Mouse (Mus musculus) adrenal gland, adult 2 months (tissue): ENCODE data around the gene Aplf. TPM values are rescaled to one million over a fixed set of nuclear protein-coding genes. Genes with fewer than 3 reads are reported as not detected.
"Not testable (repeated sequence)": the region's sequence is repeated elsewhere in the genome, so short reads cannot be mapped to it uniquely, and the experiment has no call there.

Experiments used
- DNase-seq: peaks from one replicate; pipeline ENCODE4 v3.0.0; 2021
- long read RNA-seq: library from polyadenylated mRNA; stranded (forward); transcript quantifications from one replicate; pipeline ENCODE4 v2.0.0, GENCODE M21; 2021
- polyA plus RNA-seq: library from polyadenylated mRNA; depleted of rRNA; stranded (reverse); fragments of >200 nt; gene quantifications from 2 replicates; pipeline ENCODE4 v1.2.3, GENCODE M21; 2012; rRNA removed
- total RNA-seq, 2 experiments: library from RNA; stranded (reverse); gene quantifications; 2 replicates each; pipeline ENCODE4 v1.2.3; 2021

Aplf gene
- 1 to 10 TPM; 5.5 to 7.4 TPM for total RNA-seq
- polyA plus RNA-seq = 2.5 and 3.7 TPM in 2 replicates
- long read RNA-seq, partial matches to known transcripts = 3 of 3 reads
- long read RNA-seq, other reads (novel, unspliced or antisense) = 0 of 3 reads

DNA sequence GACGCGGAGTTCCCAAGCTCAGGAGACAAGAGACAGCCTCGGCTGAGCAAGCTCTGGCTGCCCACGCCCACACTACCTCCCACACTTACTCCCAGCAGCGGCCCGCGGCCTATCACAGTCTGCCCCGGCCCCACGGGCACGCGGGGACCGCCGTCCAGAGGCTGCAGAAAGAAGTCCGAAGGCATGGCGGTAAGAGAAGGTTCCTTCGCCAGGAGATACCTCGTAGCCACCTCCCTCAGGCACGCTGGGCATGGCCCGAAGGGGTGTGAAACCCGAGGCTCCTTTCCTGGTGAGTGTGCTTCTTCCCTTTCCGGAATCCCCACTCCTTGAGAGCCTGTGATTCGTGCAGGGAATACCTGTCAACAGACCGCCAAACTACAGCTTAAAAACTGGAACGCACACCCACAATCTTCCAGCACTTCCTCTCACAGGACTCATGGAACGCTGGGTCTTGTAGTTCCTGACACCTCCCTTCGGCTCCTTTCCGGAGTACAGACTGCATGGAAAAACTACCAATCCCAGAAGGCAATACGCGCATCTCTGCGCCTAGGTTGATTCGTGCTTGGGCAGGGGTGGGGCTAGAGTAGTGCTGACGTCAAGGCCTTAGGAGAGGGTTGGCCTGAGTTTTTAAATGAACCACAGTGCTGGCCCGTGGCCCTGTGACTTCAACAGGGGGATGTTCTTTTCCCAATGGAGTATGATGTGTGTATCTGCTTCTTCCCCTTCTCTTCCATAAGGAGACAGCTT is at the start of gene Aplf:
Gene Aplf (minus strand): TSS at position 423 of the 747 bp plus-strand sequence.
- peak; percentile 93 for DNase-seq

DNA sequence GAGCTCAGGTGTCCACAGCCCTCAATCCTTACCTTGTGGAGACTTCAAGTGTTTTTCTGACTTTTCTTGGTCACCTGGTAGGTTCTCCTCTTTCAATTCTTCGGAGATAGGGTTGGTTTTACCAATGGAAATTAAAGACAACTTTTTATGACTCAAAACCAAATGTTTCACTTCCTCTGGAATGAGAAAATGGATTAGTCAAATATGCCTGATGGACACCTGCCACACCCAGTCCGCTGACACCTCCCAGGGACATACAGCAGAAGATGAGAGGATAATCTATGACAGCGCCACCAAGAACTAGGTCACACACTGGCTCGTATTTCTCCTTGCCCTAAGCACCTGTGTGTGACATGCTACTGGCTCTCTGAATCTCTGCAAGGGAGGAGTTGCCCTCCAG is 42.1 kb upstream of the Aplf start:
- DNase-seq = no peak

DNA sequence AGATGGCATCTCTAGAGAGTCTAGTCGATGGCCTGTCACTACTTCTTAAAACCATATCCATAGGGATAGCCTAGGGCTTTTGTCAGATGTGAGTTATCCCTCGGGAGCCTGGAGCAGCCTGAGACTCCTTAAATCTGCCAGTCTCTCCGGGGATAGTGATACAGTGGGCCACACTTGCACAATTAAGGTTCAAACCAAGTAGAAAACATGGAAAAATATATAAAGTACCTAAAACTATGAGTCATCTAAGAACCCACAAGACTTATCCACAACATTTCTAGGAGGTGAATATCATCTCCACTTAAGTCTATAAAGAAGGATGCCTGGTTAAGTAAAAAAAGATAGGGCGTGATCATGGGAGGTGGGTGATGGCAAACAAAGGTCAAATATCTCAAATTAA is 40.3 kb upstream of the Aplf start:
- no peak for DNase-seq

DNA sequence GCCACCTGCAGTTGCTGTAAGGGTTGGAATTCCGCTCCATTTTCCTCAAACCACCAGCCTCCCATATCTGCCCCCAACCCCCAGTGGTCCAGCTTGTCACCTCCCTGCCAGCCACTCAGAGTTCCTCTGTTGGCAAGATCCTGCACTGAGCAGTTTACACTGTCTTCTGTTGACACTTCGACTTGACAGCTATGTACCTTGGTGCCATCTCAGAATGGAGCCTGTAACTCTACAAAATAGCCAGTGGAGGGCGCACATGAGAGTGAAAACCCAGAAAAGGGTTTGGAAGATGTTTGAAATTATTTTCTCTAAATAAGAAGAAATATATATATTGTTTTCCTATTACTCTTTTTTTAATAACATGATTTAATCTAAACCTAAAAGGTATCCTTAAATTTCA is 34.3 kb upstream of the Aplf start:
- DNase-seq = no peak

DNA sequence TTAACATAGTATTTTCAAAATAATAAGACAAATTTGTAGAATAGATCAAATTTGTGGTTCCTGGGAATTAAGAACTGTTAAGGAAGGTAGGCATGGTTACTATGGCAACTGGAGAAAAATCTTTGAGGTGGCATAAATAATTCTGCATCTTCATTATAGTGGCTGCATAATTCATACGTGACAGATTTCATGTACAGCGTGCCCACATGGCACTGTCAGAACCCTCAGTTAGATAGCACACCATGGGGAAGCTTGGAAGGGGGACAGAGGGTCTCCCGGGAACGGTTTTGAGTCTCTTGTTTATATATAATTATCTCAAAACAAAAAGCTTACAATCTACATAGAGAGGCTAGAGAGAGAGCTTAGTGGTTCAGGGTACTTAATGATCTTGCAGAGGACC is 24.6 kb upstream of the Aplf start:
- no peak for DNase-seq

DNA sequence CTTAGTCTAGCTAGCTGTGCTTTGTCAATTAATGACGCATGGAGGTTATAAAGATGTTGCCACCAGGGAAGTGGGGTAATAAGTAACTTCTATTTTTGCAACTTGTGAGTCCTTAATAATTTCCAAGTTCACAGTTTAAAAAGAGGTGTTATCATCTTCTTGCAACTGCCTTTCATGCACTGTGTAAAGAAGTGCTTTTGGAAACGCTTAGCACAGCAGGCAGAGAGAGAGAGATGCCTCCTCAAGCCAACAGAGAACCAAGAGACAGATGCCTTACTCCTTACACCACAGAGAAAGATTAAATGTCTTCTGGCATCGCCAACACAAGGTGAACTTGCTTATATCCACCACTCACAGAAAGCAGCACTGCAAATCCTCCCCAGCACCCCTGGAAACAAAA is 24.0 kb upstream of the Aplf start:
- DNase-seq = no peak

DNA sequence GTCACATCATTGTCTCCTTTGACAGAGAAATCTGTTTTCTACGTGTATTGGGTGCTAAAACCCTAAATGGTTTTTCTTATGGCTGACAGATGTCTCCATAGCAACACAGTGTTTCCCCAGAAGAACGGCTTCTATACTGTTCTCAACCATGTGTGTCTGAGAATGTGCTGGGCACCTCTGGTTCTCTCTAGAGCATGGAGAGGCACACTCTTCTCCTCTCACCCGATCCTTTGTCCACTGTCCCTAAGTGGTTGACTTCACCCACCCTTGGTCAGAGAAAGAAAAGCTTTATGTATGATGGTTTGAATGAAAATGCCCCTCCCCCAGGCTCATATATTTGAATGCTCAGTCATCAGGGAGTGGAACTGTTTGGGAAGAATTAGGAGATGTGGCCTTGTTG is 8.4 kb upstream of the Aplf start:
- DNase-seq = no peak

DNA sequence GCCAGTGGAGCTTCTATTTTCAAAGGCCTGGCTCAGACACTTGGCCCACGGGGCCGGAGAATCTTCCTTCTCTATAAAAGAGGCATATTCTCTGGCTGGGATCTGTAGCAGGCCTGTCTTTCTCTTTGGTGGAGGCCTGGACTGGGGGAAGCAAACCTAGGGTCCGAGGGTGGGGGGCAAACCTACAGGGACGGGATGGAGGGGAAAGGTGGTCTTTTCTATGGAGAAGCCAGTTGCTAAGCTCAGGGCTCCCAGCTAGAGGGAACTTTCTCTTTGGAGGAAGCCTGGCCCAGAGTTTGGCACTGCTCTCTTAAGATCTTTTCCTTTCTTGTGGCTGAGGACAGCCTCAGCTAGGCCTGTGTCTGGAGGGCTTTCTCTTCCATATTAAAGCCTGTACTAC is 668 bp upstream of the Aplf start:
- no peak for DNase-seq

DNA sequence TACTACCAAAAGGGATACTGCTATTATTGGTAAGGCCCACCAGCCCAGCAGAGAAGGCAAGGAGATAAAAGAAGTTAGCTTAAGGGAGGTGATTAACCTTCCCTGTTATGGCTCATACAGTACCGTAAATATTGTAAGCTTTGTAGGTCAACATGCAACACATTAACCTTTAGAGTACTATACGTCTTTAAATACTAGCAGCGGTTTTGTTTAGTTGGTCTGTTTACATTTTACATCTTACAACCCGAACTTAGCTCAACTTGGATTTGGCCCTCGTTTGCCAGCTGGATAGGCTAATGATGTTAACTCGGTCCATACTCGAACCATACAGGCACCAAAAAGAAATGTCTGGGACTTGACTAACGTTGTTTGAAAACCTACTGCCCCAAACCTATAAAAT is 640 bp downstream of the Aplf start:
- DNase-seq = no peak

DNA sequence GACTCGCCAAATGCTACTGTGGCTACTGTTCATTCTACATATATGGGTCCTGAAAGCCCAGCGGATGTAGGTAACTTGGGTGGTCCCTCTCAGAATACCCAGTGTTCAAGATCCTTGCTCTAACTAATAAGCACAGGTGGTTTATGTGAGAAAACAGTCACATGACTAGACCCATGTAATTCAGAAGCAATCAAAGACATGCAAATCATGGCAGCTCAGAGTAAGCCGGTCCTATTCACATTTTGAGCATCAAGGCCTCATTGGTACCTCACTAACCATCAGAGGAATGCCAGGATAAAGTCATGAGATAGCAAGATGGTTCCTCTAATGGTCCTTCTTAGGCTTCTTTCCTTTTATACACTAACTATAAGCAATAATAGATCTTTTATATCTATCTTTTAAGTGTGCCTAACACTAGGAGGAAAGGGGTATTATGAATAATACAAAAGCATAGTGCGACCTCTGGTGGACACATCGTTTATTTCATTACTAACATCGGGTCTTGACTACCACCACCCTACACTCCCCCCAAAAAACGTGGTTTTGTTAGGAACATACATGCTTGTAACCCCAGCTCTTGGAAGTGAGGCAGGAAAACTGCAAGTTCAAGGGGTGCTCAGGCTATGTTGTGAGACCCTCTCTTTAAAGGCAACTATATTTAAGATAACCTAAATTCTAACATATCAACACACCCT is 2.0 kb downstream of the Aplf start:
- DNase-seq = peak; percentile 16

DNA sequence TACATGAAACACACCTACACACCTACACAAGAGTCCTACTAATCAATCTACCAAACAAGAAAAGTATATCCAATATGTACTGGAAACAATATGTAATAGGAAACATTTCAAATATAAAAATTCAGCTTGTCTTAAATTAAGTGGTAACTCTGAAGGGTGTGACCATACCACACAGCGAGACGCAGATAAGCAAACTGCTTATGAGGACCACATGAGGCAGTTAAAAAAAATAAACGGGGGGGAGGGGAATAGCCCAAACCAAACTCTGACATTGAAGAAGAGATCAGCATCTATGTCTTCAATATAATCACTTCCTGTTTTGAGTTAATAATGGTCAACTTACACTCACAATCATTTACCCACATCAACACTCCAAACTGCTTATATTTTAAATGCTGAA is 3.3 kb downstream of the Aplf start:
- DNase-seq = no peak

DNA sequence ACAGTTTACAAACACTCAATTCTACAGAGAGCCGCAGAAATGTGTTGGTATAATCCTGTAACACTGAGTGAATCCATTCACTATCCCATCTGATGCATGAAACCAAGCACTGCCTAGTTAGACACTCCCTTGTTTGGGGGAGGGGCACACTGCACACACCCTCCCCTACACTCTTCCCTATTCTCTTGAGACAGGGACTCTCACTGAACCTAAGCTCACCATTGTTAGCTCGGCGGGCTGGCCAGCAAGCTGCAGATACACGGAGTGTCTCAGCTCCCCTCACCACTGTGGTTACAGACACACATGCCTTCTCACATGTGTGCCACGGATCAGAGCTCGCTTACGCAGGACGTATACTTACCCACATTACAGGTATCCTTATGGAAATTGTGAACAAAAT is 4.2 kb downstream of the Aplf start:
- DNase-seq = no peak

DNA sequence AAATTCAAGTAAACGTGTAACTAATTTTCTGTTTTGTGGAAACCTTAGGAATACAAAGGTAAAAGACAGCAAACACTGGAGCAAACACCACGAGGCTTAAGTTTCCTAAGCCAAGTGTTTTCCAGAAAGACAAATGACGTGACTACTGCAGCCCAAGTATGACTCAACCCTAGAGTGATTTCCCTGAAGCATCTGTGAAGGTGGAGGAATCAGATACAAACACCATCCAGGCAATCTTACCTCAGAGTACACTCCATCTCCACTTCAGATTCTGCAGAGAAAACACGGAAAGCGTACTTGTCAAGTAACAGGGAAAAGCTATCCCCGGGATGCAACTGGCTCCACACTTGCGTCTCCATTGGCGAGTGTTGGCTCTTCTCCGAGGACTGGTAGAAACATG is 8.5 kb downstream of the Aplf start:
- no peak for DNase-seq

DNA sequence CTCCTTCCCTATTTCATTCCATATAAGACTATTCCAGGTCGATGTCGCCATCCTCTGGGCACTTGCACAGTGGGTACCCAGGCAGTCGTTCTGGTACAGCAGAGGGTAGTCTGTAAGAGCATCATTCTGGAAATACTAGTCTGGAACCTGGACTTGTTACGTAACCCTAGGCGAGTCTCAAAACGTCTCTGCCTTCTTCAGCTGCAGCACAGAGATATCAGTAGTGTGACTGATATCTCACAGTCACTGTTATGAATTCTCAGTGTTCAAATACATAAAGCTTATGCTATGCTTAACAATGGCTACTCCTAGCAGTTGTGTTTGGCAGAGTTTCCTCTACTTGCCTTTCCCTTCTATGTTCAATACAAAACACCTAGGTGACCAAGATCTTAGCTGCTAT is 9.8 kb downstream of the Aplf start:
- no peak for DNase-seq

DNA sequence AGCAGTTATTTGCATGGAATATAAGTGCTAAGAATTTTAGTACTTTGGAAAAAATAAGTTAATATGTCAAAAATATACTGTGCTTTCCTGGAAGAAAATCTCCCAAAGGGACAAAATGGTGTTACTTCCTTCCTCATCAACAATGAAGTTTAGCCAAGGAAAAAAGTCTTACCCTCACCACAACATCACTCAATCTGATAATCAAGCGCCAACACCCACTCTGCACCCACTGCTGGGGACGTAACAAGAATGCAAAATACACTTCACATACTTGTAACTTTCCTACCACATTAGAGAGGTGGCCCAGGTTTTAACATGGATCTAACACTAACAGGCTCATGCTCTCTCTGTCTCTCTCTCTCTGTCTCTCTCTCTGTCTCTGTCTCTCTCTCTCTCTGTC is 10.3 kb downstream of the Aplf start:
- DNase-seq = no peak

DNA sequence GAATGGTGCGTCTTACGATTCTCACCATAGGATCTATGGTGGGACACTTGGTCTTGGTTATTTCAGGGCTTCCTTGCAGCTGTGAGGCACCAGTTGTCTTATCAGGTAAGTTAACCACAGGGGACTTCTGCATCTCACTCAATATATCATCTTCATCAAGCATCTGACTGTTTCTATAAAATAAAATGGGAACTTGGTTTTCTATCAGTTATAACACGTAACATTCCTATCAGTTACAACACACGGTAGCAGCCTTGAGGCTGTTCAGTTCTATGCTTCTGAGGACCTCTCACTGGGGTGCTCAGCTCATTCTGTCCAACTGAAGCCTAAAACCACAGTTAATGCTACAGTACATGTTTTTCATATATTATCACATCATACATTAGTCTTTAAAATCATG is 13.2 kb downstream of the Aplf start:
- DNase-seq = no peak

DNA sequence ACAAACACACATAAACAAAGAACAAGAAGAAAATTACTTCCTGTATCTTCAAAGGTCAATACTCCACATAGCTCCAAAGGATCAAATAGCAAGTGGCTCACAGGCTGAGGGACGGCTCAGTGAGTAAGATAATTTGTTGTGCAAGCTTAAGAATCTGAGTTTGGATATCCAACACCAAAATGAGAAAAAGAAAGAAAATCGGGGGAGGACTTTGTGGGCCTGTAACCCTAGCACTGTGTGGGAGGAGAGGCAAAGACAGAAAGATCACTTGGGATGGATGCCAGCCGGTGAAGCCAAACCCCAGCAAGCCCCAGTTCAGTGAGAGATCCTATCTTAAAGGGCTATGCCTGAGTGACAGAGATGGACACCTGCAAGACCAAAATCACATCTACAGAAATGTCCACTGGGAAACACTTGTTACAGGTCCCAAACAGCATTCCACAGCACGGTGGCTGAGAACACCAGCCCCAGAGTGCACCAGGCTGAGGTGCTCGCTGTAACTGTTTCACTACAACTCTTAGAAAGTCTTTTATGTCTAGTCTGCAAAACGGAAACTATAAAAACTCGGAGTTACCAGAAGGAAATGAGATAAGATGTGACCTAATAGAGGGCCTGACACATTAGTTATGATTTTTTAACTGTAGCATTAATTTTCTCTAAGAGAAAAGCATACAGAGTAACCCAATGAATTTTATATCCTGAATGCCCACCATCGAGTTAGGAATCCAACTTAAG is 17.9 kb downstream of the Aplf start:
- no peak for DNase-seq

DNA sequence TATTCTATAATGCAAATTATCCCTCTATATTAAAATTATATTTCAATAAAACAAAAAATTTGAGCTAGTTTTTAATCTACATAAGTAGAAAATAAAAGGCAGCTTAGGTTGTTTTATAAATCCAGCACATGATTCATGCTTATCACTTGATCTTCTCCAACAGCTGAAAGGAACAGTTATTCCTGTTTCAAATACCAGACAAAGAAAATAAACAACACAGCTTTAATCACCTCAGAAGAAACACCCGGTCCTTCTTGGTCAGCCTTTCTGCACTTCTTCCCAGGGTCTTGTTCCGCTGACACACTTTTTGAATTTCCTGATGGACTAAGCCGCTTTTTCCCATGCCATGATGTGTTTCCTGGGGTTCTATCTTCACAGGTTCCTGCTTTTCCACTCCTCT is 18.5 kb downstream of the Aplf start:
- no peak for DNase-seq

DNA sequence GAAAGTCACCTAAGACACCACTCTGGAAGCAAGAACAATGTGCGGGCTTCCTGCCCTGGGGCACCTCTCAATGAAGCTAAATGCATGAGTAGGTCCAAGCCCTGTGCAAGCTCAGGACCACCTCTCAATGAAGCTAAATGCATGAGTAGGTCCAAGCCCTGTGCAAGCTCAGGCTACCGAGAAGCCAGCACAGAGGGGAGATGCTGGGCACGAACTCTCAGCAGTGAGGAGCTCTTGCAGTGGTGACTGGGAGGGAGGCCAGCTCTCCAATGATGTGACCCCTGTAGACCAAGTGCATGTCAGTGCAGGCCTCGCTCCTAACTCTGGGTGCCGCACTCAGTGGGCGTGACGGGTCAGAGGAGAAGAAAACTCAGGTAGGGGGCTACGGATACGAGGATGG is 19.3 kb downstream of the Aplf start:
- no peak for DNase-seq

DNA sequence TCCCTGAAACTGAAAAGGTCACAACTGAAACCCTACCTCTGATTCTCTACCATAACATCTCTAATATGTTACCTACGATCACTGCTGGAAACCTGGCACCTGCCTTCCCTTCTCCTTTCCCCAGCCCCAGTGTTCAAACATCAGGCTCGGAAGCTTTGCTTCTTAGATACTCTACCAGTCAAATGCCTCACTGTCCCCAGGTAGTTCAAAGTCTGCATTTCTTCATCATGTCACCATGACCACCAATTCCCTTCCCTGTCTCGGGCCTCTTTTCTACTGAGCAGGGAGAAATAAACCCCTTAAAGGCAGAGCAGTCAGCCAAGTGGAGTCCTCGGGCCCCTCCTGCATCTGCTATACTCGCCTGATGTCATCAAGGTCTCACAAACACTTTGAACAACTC is 20.2 kb downstream of the Aplf start:
- DNase-seq = no peak

DNA sequence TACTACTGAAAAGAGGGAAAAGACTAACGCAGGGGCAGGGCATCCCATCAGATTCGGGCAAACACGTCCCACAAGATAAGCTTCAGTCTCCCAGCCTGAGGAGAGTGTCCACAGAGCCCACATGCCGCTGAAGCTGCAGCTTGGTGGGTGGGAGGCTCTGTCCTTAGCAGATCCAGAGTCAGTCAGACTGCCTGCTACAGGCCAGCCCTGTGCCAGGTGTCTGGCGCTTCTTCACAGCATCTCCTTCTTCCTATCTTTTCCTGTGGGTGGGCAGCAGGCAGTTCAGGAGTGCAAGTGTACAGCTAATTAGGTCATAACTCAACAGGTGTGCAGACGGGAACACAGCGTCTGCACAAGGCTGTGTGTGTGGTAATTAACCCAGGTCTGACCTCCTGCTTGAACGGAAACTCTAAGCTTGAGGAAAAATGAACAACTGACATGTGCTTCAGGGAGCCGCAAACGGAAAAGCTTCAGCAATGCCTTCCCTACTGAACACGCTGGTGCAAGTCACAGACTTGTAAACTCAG is 33.8 kb downstream of the Aplf start:
- no peak for DNase-seq

DNA sequence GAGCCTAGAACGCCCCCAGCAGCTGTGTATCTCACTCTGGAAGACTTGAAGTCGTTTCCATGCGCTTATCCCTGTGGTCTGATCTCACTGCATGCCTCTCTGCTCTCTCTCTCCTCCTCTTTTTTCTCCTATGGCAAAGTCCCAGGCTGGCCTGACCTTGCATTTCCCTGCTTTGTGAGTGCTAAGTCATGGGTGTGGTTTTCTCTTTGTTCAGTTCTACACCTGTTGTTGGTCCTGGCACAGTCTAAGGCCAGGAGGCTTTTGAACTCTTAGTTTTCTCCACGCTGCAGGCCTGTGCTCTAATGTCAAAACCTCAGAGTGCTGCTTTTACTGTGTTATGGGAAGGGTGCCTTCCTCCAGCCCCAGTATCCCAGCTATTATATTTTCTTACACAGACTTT is 39.8 kb downstream of the Aplf start:
- DNase-seq = no peak

DNA sequence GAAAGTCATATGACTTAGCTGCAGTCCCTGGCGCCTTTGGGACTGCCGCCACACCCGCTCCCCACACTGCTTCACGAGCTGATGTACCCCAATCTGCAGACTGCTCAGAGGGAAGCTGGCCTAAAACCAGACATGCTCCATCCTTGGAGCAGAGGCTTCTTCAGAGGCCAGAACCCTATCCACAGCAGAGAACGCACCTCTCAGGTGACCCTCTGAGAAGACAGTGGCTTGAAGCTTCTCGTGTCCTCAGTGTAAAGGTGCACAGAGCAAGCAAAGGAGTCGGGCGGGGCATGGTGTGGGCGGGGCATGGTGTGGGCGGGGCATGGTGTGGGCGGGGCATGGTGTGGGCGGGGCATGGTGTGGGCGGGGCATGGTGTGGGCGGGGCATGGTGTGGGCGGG is 43.1 kb downstream of the Aplf start:
- not testable (repeated sequence) for DNase-seq
